Mouse (Mus musculus): ENCODE results near the gene Slc45a2. TPM values are rescaled to one million over a fixed set of nuclear protein-coding genes. Genes with fewer than 3 reads are reported as not detected.

The Slc45a2 gene
- 0.09 TPM in 1 of 2 replicates, not detected in the other for polyA plus RNA-seq (2015; fragmentation: Nextera tagmentation; extraction: Ambion mirVana)

DNA sequence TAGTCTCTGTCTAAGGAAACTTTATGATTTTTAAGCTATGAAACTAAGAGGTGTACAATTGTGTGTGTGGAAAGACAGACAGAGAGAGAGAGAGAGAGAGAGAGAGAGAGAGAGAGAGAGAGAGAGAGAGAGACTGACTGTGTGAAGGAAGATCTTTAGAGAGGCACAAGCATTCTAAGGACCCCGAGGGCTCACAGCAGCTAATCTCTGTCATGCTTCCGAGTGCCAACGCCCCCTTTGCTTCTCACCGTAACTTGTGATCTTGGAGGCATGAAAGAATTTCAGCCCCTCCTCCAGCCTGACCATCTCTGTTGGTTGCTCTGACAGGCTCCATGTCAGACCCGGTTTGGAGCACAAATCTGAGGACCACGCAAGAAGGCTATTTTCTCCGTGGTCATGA is at the start of gene Slc45a2:
Slc45a2 (plus strand) TSS at position 301 of the 400 bp plus-strand sequence.

DNA sequence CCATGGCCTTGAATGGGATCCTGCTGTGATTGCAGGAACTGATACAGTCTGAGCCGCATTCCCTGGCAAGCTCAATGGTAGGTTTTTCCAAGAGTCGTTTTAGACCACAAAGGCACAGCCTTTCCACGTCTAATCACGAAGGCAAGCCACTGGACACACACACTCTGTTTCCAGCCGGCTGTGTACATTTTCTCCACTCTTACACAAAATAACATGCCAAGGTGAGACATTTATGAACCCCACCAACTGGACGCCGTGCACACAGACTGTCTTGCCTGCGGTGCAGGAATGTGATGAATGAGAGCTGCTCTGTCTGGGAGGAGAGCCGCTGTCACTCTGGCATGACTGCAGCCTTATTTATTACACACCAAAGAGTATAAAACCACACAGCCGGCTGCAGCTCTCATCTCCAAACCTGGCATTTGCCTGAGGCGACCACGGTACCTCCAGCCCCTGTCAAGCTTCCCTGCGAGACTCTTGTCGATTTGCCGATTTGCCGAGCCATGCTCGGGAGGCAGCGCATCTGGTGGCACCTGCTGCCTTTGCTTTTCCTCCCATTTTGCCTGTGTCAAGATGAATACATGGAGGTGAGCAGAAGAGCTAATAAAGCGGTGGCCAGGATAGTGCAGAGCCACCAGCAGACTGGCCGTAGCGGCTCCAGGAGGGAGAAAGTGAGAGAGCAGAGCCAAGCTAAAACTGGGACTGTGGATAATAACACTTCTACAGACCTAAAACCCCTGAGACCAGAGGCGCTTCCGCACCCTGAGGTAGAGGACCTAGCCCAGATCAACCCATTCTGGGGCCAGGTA is 48.4 kb upstream of the Slc45a2 start, which contains the start of gene C1qtnf3:
C1qtnf3 (plus strand) TSS at position 382 of the 809 bp plus-strand sequence.

DNA sequence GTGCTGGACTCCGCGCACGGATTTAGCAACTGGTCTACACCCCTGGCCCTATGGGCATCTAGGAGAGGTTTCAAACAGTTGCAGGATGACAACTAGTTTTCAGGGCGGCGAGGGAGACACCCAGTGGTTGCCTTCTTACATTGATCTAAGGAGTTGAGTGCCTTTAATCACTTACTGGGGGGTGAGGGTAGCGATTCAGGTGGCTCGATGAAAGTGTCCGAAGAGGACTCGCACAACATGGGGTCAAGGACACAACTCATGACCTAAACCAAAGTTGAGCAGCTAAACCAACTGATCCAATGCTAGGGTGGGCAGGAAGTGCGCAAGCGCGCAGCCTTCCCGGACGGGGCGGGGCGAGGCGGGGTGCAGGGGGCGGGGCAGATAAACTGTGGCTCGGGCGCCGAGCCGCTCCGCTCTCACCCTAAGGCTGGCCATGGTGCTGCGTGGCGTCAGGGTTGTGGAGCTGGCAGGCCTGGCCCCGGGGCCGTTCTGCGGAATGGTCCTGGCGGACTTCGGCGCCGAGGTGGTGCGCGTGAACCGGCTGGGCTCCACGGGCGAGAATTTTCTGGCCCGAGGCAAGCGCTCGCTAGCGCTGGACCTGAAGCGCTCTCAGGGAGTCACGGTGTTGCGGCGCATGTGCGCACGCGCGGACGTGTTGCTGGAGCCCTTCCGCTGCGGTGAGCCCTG is 19.0 kb upstream of the Slc45a2 start, which contains the start of gene Amacr:
Amacr (plus strand) TSS at position 380 of the 687 bp plus-strand sequence.

DNA sequence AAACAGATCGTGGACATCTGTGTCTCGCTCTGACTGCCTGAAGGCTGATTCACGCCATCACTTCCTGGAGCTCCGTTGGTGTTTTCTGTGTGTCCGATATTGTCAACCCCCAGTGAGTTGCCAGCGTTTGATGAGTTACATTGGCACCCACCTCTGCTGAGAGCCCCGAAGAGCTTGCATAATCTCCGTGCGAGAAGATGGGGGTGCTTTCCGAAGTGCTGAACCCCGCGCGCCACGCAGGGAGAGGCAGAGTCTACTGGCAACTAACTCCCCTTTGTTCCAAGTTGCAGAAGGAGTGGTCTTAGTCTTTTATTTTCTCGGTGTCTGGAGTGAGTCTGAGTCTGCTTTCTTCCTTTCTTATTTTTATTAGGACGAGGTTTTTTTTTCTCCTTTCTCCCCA is 37.2 kb downstream of the Slc45a2 start, which contains the start of gene Rxfp3:
Rxfp3 (minus strand) TSS at position 281 of the 400 bp plus-strand sequence.

DNA sequence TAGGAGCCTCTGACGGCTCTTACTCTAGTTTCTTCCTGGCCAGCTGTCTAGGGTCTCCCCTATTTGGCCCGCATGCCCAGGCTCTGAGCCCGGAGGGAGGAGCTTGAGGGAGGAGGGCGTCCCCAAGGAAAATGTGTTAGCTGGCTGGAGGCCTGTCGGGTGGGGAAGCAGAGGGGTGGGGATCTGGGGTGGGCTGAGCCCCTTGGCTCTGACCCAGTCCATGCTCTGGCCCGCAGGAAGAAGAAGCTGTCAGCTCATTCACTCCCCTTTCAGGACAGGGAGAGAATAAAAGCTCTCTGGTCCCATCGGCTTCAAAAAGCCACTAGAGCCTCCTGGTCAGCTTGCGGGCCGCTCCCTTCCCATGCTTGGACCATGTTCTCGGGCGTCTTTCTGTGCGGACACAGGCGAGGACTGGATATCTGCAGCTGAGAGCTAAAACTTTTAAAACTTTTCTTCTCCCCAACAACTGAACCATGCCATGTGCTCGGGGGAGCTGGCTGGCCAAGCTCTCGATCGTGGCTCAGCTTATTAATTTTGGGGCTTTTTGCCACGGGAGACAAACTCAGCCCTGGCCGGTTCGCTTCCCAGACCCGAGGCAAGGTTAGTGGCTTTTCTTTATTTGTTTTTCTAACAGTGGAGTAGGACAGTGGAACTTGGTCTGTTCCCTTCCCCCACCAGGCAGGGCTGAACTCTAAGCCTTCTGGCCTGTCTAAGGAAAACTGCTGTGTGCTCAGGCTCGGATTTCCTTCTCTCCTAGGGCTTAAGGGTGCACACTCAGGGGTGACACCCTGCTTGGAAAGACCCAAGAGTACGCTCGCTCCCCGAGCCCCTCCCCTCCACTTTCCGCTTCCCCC is 64.3 kb downstream of the Slc45a2 start, which contains the start of gene Adamts12:
Adamts12 (plus strand) TSS at position 233 of the 854 bp plus-strand sequence.

Other genes with a start within 250 kb of the Slc45a2 start
- gene C1qtnf3, start 48.4 kb upstream of the Slc45a2 start, polyA plus RNA-seq (2015; fragmentation: Nextera tagmentation; extraction: Ambion mirVana), result 31.2 and 69.0 TPM in 2 replicates
- 20.5 and 22.8 TPM in 2 replicates for gene Amacr, start 19.0 kb upstream of the Slc45a2 start, polyA plus RNA-seq (2015; fragmentation: Nextera tagmentation; extraction: Ambion mirVana)
- gene Rxfp3, start 37.3 kb downstream of the Slc45a2 start, polyA plus RNA-seq (2015; fragmentation: Nextera tagmentation; extraction: Ambion mirVana), result 0.14 and 0.22 TPM in 2 replicates
- 3.7 and 3.8 TPM in 2 replicates for gene Adamts12, start 64.1 kb downstream of the Slc45a2 start, polyA plus RNA-seq (2015; fragmentation: Nextera tagmentation; extraction: Ambion mirVana)